Mouse (Mus musculus) embryo, embryonic 10.5 days (tissue): ENCODE results near the gene Akr1c19.

Source experiments
- DNase-seq: peaks from one replicate; pipeline ENCODE4 v3.0.0-alpha.2; 2015; ENCODE audit warnings: low spot score

Gene Akr1c19

GRCm38 (mm10) chr13:4270860-4271259 is 42.4 kb downstream of the Akr1c19 start:
- no peak for DNase-seq

DNA sequence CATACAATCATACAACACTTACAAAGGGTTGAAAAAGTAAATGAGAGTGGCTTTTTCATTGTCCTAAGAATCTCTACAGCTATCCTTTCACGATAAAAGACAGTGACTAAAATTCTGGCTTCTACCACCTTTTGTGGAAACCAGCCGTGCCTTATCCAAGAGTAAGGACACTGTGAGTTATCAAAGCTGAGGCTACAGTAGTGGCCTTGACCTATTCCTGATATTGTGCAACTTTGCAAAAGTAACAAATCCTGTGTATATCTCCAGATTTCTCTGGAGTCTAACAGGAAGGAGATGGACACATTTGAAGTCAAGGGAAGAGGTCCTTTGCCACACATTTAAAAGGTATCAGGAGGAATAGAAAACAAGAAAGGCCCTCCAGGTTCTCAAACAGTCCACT is 49.0 kb downstream of the Akr1c19 start:
- DNase-seq, result no peak

- no peak for DNase-seq
Observed at GRCm38 (mm10) chr13:4279284-4279683, 50.8 kb downstream of the Akr1c19 start, which contains the start of gene Akr1c12. Gene Akr1c12, minus strand, starts transcription at chr13:4279433.

- DNase-seq, result peak; percentile 75
Observed at GRCm38 (mm10) chr13:4281471-4282412, 53.2 kb downstream of the Akr1c19 start.

DNA sequence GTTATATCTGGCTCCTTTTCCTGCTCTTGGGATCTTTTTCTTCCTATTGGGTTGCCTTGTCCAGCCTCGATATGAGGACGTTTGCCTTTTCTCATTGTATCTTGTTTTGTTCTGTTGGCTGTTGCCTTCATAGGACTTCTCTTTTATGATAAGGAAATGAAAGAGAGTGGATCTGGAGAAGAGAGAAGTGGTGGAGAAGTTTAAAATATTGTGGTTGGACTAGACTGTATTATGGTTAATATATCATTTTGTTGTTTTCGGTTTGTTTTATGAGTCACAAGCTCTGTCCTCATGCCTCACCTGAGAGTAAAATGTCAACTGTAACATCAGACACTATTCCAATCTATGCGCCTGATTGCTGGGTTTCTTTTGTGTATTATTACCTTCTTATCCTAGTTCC is 68.5 kb downstream of the Akr1c19 start:
- DNase-seq, result no peak
